Mouse (Mus musculus): ENCODE measurements at regions not wholly inside any gene's neighbourhood (a gene's known extent, or its start where the extent isn't known, plus 50 kb on each side); places are given as distances from the start of the nearest gene placed in this dataset.

DNA sequence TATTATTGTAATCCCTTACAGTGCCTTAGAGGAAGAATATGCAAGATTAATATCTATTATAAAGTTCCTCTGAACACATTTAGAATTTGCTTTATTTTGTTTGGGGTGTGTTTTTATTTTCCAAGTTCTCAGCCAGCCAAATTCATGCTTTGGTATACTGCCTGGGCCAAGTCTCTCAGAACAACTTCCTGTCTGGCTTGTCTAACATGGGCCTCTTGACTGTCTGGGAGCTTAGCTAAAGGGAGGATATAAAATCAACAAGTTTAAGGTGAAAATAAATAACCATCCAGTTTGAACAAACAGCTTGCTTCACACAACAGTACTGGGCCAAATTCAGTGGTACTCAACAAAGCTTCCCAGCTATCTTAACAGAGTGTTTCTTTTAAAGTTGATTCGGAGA lies 669.5 kb downstream of the Kcnj2 start:
- DNase-seq: no peak

DNA sequence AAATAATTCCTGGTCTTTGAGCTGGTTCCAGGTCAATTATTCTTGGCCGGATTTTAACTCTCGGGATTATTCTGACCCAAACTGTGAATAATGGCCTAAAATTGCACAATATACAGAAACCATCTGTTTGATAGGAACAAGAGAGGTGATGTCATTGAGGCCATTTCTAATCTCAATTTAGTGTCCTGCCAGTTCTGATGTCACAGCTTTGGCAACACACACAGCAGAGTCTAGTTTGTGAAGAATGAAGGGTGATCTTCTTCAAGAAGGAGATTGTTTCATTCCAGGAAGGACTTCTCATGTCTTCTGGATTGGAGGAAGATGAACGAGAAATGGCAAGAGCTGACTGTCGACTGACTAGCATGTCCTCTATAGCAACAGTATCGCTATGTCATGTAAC lies 670.0 kb downstream of the Kcnj2 start:
- DNase-seq: no peak

DNA sequence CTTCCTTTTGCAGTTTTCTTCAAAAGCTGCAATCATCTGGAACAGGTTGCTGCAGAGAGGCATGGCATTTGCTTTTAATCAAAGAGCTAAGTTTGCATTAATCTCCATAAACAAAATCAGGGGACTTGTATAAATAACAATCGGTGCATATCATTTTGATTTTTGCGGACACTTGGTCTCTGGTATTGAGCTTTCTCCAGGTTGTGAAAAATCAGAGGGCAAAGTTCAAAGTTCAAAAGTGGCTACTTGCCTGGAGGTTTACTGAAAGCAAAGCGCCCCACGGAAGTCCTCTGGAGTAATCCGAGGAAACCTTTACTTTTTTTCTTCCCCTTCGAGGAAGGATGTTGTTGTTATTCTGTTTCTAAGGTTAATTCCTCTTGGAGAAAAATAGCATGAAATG lies 677.4 kb downstream of the Kcnj2 start:
- DNase-seq: no peak

DNA sequence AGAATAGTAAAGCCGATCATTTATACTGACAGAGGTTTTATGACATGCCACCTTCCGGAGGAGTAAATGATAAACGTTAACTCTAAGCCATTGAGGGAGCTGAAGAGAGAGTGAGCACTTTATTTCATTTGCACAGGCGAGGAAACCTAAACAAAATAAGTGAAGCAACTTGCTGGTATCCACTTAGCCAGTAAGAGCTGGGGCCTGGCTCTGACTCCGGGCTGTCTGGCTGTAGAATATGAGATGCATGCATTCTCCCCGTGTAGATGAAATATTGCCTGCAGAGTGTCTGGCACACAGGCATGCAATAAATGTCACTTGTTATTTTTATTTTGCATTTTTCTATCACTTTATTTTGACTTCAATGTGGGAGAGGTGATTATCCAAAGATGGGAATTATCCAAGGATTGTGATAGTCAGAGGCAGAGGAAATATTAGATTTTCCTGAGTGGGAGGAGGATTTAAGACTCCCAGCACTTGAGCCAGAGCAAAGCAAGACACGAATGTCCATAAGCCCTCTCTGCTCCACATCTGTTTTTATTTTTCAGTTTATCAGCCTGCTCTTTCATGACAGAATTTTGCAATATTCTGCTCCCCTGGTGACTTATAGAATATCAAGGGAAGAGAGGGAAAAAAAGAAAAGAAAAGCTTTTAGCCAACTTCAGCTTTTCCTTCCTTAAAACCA lies 681.4 kb downstream of the Kcnj2 start:
- no peak for DNase-seq

DNA sequence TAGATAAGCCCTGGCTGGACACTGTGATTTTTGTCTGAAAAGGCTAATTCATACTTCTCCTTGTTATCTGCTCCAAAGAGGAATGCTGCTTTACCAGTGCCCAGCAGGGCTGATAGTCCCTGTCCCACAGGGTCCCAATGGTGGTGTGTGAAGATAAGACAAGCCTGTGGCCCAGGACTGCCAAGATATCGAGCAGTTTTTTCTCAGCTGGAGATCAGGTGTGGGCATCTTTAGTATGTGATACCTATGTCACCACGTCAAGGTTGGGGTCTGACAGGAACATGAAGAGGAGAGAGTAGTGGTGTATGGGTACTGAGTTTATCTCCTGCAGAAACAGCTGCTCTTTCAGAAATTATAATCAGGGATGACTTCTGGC lies 682.0 kb downstream of the Kcnj2 start:
- DNase-seq: no peak

DNA sequence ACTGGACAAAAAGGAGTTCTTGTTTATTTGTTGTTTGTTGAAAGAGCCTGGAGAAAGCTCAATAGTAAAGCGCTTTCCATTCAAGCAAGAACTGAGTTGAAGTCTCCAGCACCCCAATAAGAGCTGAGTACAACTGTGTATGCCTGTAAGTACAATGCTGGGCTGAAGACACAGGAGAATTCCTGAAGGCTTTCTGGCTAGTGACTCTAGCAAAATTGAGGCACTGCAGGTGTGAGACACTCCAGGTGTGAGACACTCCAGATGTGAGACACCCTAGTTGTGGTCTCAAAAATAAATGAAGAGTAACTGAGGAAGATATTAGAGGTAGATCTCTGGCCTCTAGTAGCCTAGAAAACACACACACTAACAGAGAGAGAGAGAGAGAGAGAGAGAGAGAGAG lies 682.5 kb downstream of the Kcnj2 start:
- no peak for DNase-seq

DNA sequence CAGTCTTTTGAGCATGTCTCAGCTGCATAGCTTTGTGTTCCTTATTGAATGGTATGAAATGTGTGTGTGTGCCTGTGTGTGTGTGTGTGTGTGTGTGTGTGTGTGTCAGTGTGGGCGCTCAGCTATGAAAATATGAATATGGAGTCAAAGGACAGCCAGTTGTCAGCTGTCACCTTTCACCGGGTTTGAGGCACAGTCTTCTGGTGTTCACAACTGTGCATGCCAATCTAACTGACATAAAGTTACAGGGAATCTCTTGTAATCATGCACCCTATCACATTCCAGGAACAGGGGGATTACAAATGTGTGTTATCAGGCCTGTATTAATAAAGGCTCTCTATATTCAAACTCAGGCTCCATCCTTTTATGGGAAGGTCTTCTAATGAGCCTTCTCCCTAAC lies 688.8 kb downstream of the Kcnj2 start:
- no peak for DNase-seq

DNA sequence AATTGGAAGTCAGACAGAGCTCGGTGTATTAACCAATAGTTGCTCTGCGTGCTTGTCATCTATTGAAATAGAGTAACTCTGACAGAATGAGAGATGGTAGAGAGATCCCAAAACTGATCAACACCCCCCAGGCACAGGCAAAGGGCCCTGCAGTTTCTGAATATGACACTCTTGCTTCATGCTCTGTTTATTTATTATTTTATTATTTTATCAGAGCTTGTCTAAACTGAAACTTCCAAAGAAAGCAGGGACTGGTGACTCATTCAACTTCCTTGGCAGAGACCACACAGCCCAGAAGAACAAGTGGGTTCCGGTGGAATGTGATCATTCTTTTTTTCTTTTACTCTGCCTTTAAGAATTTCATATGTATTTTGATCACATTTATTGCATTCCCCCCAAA lies 697.1 kb downstream of the Kcnj2 start:
- DNase-seq: no peak

DNA sequence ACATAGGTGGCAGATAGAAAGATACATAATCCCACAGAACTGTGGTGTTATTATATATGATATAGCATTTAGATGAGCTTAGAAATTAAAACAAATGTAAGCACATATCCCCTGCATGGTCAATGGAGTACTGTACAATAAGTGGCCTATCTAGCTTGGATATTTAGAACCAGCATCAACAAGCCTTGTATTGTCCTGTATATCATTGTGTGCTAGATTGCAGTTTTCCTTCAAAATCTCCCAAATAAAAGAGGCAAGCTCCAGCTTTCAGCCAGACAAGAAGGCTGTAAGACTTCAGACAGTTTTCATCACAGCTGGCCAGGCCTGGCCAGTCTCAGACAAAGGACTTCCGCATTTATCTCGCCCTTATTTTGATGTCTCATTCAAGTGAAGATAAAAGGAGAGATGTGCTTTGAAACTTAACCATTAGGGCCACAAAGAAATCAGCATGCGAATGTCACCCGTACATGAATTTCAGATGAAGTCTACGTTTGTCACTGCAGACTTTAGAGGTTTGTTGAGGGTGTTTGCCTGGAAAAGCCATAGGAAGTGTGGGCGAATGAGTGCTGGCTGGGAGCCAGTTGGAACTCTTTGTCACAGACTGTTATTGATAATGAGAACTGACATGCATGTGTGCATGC lies 700.5 kb downstream of the Kcnj2 start:
- DNase-seq: no peak

DNA sequence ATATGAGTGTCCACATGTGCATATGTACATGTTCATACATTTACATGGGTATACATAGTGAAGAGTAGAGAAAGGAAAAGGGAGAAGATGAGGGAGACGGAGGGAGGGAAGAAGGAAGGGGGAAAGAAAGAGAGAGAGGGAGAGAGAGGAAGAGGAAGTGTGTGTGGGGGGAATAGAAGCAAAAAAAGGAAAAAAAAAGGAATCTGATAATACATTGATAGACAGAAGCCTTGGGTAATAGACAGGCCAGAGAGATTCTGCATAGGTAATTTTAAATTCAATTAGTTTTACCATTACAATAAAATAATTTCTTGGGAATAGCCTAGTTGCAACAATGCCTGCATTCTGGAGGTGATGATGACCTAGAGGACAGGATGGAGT lies 701.0 kb downstream of the Kcnj2 start:
- DNase-seq: no peak

DNA sequence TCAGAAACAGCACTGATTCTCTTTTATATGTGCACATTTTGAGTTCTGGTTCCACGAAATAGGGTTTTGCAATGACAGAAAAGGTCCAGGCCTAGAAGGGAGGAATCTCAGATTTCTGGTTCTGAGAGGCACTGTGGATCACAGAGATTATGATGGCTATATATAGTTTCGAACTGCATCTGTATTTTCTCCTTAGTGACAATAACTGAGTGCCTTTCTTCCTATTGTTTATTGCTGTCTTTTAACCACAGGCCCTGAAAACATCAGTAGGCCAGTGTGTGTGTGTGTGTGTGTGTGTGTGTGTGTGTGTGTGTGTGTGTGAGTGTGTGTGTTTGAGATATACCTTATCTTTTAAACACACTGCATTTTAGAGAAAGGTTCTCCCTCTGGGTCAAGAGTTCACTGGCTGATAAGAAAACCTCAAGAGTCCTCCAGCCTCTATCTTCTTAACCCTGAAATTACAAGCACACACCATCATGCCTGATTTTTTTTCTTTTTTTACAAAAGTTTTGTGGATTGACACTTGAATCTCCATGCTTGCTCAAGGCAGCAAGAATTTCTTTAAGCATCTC lies 708.2 kb downstream of the Kcnj2 start:
- DNase-seq: no peak

DNA sequence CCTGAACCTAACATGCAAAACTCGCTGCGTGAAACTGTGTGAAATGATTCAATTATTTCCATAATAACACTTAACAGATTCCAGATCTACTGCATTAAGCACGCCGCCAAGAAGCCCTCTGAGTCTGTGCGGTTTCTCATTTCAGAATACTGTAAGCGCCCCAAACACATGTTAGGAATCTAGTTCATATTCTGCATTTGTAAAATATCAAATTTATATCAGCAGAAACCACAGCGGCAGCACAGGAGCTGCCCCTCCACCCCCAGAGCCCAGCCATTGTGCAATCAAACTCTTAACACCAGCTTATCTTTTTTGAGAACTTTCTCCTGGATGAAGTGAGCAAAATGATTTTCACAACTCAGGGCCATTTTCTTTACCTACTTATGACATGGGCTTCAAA lies 715.4 kb downstream of the Kcnj2 start:
- no peak for DNase-seq

DNA sequence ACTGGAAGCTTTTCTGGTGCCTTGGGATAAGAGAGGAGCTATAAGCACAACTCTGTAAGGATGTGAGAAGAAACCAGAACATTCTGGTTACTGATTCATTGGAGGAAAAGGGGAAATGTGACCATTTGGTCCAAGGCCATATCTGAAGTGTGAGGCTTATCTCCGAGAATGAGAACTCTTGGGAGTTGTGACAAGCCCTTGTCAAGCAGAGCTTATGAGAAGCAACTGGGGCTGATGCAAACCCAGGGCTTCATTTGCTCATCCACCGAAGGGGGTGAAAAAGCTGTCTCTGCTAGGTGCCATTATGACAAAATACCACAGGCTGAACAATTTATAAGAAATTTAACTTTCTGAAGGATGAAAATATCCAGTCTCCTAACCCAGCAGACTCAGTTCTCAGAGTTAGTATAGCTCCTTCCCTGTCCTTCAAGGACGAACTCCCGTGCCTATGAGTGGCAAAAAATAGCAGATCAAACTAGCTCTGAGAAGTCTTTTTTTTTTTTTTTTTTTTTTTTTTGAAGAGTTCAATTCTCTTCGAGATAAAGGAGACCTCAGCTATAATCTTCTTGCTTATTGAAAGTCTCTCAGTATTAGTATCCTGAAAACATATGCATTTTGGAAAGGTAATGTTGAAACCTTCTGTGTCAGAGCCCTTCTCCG lies 725.4 kb downstream of the Kcnj2 start:
- DNase-seq: no peak

DNA sequence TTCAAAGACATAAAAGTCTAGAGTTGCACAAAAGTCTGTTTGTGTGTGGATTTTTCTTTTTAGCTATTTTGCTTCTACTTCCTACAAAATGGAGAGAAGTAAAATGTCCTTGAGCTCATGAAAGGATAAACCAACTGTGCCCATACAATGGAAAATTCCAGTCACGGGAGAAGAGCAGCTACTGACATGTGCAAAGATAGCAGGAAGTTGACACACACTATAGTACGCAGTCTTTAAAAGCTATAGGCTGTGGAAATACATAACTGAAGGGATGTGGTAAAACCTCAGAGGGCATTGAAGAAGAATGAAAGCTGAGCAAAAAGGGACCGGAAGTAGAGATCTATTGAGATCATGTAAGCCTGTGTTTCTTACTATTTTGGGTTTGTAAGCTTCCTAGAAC lies 735.1 kb downstream of the Kcnj2 start:
- DNase-seq: no peak

DNA sequence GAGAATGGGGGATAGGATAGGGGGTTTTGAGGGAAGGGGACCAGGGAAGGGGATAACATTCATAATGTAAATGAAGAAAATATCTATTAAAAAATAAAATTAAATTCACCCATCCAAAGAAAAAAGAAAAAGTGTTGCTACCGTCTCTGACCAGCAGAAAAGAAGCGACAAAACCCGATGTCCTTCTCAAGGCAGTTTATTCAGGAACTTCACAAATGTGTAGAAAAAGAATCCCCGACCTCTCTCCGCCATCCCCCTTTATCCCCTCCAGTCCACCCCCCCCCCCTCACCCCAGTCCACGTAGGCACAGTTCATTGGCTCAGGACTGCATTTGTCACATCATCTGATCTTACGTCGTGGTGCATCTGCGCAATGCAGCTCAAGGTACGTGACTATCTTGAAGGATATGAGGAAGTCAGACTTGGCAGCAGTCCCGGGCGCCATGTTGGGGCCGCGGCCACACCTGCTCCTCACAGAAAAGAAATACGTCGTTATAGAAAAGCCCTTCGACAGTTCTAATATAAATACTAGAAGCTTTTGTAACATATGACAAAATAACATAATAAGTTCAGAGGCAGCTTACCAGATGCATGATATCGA lies 750.3 kb downstream of the Kcnj2 start:
- no peak for DNase-seq

DNA sequence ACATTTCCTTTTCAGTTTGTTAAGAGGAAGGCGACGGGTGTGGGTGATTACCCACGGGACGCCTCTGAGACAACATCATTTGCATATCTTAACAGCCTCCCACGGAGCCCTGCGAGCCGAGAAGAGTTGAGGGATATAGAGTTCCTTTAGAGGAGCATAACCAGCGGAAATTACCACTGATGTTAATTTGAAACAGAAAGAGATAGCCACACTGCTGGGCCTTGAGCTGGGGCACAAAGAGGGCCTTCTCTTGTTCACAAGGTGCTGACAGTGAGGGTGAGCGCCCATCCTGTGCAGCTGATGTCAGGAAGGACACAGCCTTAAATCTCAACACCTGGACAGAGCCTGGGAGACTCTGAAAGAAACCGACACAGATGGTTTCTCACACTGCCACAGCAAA lies 752.2 kb downstream of the Kcnj2 start:
- DNase-seq: no peak

DNA sequence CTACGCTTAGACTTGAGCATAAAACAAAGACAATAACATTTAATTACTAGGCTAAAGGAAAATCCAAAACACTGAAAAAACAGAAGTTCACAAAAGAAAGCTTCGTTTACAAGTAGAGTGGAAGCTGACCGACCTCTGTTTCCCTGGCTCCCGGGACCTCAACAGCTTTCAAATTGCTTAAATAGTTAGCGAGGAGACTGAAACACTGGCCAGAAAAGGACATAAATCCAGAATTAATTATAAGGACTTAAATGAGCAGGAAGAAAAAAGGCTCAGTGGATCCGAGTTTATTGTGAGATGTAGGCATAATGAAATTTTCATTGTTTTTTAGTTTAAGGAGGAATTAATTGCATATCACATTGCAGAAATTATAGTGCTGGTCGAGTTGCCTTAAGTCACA lies 754.4 kb downstream of the Kcnj2 start:
- DNase-seq: no peak

DNA sequence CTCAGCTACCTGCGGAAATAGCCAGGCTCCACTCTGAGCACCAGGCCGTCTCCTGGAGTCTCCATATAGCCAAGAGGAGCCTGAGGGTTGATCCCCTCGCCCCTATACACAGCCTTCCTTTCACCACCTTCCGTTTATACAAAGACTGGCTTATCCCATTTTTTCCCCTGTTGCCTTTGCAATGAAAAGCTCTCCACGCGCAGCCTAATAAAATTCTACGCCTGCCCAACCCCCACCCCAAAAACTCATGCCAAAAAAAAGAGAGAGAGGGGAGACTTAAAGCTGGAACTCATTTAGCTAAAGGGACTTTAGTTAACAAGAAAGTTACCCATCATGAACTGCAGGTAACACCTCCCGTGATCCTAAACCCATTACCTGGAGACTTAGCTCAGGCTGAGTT lies 762.5 kb downstream of the Kcnj2 start:
- DNase-seq: no peak

DNA sequence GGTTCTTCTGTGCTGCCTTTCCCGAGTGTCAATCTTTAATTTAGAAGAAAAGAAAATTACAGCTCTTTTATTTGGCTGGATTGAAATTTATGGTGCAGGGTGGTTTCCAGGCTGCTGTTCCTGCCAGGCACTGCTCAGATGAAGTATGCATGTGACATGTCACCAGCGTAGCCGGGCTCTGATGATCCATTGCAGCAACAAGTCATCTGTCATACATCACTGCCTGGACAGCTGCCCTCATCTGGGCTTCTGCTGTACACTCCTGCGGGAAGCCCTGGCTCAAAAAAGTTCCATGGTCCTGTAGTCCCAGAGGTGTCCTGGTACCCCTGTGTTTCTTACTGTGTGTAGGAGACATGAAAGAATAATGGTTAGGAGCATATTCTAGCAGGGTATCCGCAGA lies 773.0 kb downstream of the Kcnj2 start:
- DNase-seq: no peak

DNA sequence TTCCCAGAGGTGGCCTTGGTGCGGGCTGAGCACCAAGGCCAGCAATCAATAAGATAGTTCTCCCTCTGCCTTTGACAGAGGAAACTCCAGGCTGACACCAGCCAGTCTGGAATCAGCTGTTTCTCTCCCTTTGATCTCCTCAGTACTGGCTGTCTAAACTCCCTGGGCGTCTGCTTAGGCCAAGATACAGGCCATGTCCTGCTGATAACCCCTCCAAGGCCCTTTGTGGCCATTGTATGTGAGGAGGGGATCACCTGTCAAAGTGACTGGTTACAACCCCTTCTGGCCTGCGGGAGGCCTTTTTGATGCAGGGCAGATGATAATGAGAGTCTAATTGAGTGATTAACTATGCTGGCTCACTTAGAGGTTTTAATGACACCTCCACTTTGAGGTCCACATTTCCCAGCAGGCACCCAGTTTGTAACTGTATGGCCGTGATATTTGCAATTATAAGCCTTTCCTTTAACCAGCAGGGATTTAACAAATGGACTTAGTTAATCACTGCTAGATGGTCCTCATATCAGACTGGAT lies 777.8 kb downstream of the Kcnj2 start:
- no peak for DNase-seq

DNA sequence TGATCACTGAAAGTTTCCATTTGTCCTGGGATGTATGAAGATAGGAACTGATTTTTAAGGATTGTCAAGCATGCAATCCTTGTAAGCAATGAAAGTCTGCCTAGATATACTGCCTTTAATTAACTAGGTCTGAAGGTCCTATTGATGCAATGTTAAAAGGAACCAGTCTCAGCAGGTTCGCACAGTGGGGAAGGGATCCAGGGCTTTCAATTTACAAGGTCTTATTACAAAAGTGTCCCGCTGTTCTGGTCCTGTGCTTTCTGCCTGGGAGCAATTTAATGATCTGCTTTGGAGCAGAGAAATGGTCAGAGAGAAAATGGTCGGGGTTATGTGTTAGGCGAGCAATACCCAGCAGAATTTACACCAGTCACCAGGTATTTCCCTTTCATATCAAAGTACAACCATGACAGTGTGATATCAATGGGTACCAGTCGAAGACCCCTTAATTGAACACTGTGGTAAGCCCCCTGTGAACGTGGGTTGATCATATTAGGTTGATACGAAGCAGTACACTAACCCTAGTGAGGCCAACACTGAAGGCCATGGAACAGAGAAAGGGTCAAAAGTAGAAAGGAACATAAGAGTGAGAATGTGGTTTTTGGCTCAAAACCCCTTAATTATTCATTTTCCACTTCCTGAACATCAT lies 778.5 kb downstream of the Kcnj2 start:
- no peak for DNase-seq

DNA sequence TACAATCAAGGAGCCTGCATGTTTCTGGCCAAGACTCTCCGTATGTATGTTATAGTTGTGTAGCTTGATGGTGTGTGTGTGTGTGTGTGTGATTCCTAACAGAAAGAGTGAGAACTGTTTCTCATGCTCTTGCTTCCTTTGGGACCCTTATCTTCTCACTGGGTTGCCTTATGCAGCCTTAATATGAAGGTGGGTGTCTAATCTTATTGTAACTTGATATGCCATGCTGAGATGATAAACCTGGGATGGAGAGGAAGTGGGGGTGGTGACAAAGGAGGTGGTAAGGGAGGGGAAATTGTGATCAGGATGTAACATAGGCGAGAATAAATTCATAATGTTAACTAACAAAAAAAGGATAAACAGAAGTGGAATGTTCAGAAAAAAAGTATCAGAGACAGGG lies 791.3 kb downstream of the Kcnj2 start:
- no peak for DNase-seq

DNA sequence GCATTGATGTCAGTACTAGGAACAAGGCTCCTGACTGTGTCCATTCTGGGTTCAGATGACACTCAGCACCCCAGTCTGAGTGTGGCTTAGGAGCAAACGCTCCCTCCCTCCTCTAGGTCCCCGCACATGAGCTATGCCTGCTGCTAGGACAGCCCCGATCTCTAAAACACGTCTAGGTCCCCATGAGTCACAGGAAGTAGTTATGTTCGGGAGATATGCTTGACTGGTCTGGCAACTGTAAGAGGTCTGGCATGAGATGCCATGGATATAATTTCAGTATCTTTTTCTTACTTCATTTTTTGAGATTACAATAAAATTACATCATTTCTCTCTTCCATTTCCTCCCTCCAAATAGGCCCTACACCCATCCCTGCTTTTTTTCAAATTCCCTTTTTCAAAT lies 792.1 kb downstream of the Kcnj2 start:
- DNase-seq: no peak
